Mouse (Mus musculus): ENCODE measurements around the gene Rnaseh2a. TPM values are rescaled to one million over a fixed set of nuclear protein-coding genes. Genes with fewer than 3 reads are reported as not detected.

Gene Rnaseh2a
- total and polyA plus RNA-seq, 3 experiments: 105 to 109 TPM; not detected in 1

- TF ChIP-seq TAL1 (IDR thresholded peaks at IDR 0.05; ENCODE audit: low read length) (no peak), TBP (IDR thresholded peaks at IDR 0.05; ENCODE audit: low read depth, low read length) (no peak), ZMIZ1 (IDR thresholded peaks at IDR 0.05; ENCODE audit: low read depth, low read length) (no peak), GABPA (IDR thresholded peaks at IDR 0.05; ENCODE audit: low read depth, low read length) (no peak), SIN3A (IDR thresholded peaks at IDR 0.05; ENCODE audit: low read length) (0 out of 2 replicates have a peak, but pooled peaks have one; percentile 20), NELFE (IDR thresholded peaks at IDR 0.05; ENCODE audit: low read depth, low read length) (no peak), MXI1 (IDR thresholded peaks at IDR 0.05; ENCODE audit: low read depth, low read length) (peak; percentile 26; the same call in 1 of the 2 replicates), ETS1 (IDR thresholded peaks at IDR 0.05; ENCODE audit: low read depth, low read length) (no peak; the same call in 1 of the 2 replicates), MAZ (IDR thresholded peaks at IDR 0.05; ENCODE audit: low read depth, low read length) (no peak), HCFC1 (IDR thresholded peaks at IDR 0.05; ENCODE audit: low read depth, low read length) (no peak), USF1 (IDR thresholded peaks at IDR 0.05; ENCODE audit: low read depth, low read length) (no peak), ZC3H11A (IDR thresholded peaks at IDR 0.05; ENCODE audit: low read depth, low read length) (no peak)
- H3K4me1 ChIP-seq (ENCODE audit: control insufficient read depth in 1 of 2, insufficient read depth in 2 of 2, low read length in 2 of 2): peaks cover 7 to 36% of the 10 kb centered on the region in 2 experiments
- peak overlapping the region; percentile 91 for H3K9ac ChIP-seq (ENCODE audit: control insufficient read depth, low read depth, low read length, poor library complexity, severe bottlenecking)
- DNase-seq (ENCODE audit: low read depth, low spot score): peak; percentile 74
- H3K4me3 ChIP-seq (ENCODE audit: control insufficient read depth in 1 of 2, insufficient read depth in 1 of 2, low read depth in 2 of 2, low read length in 2 of 2): peak overlapping the region; percentile 65 to 73
- no peaks in the 10 kb centered on the region for H3K9me3 ChIP-seq (replicated peaks; ENCODE audit: insufficient read depth, low read length)
- no peaks in the 10 kb centered on the region for H3K27me3 ChIP-seq (ENCODE audit: control insufficient read depth in 1 of 2, insufficient read depth in 2 of 2, low read length in 2 of 2)
- H3K27ac ChIP-seq (ENCODE audit: control insufficient read depth, low read depth, low read length): peak overlapping the region; percentile 84
- H3K79me2 ChIP-seq (ENCODE audit: control insufficient read depth, insufficient read depth, low read length, poor library complexity): peaks cover 22% of the 10 kb centered on the region
- peaks cover 4 to 35% of the 10 kb centered on the region in 2 experiments; a peak in 3 of 4 replicates for H3K36me3 ChIP-seq (ENCODE audit: control insufficient read depth in 1 of 2, insufficient read depth in 2 of 2, low read length in 2 of 2)
These were observed 917 bp downstream of the Rnaseh2a start for GRCm38 (mm10) chr8:84968650-84969049.

- DNase-seq (ENCODE audit: low read depth, low spot score): peak; percentile 70
- no peaks in the 10 kb centered on the region for H3K9me3 ChIP-seq (replicated peaks; ENCODE audit: insufficient read depth, low read length)
- peaks cover 4 to 33% of the 10 kb centered on the region in 2 experiments; a peak in 3 of 4 replicates for H3K36me3 ChIP-seq (ENCODE audit: control insufficient read depth in 1 of 2, insufficient read depth in 2 of 2, low read length in 2 of 2)
- H3K79me2 ChIP-seq (ENCODE audit: control insufficient read depth, insufficient read depth, low read length, poor library complexity): peaks cover 22% of the 10 kb centered on the region
- no peak overlapping the region; a peak in 1 of 4 replicates for H3K4me3 ChIP-seq (ENCODE audit: control insufficient read depth in 1 of 2, insufficient read depth in 1 of 2, low read depth in 2 of 2, low read length in 2 of 2)
- H3K27me3 ChIP-seq (ENCODE audit: control insufficient read depth in 1 of 2, insufficient read depth in 2 of 2, low read length in 2 of 2): no peaks in the 10 kb centered on the region
- H3K9ac ChIP-seq (ENCODE audit: control insufficient read depth, low read depth, low read length, poor library complexity, severe bottlenecking): peak overlapping the region; percentile 91; the same call in 1 of the 2 replicates
- H3K4me1 ChIP-seq (ENCODE audit: control insufficient read depth in 1 of 2, insufficient read depth in 2 of 2, low read length in 2 of 2): peaks cover 7 to 36% of the 10 kb centered on the region in 2 experiments
- peak overlapping the region; percentile 84 for H3K27ac ChIP-seq (ENCODE audit: control insufficient read depth, low read depth, low read length)
- TF ChIP-seq EP300 (IDR thresholded peaks at IDR 0.05; ENCODE audit: low read depth in 1 of 2, low read length in 2 of 2): peak; percentile 24 to 41; a peak in 2 of 4 replicates
- peak; percentile 57; the same call in 1 of the 2 replicates for TF ChIP-seq TCF12 (IDR thresholded peaks at IDR 0.05; ENCODE audit: low read depth, low read length)
- no peak for TF ChIP-seq BHLHE40 (IDR thresholded peaks at IDR 0.05; ENCODE audit: borderline replicate concordance, low read depth, low read length)
- no peak for TF ChIP-seq USF2 (IDR thresholded peaks at IDR 0.05; ENCODE audit: borderline replicate concordance in 1 of 2, insufficient read depth in 1 of 2, low read depth in 1 of 2, low read length in 2 of 2)
- TF ChIP-seq TAL1 (IDR thresholded peaks at IDR 0.05; ENCODE audit: low read length): peak; percentile 62
- TF ChIP-seq ZNF384 (IDR thresholded peaks at IDR 0.05; ENCODE audit: low read depth, low read length): no peak
- no peak for TF ChIP-seq ZC3H11A (IDR thresholded peaks at IDR 0.05; ENCODE audit: low read depth, low read length)
- TF ChIP-seq POLR2AphosphoS5 (IDR thresholded peaks at IDR 0.05; ENCODE audit: borderline replicate concordance, low read depth, low read length): no peak
- no peak for TF ChIP-seq NELFE (IDR thresholded peaks at IDR 0.05; ENCODE audit: low read depth, low read length)
- no peak for TF ChIP-seq SIN3A (IDR thresholded peaks at IDR 0.05; ENCODE audit: low read length)
- TF ChIP-seq MAZ (IDR thresholded peaks at IDR 0.05; ENCODE audit: low read depth, low read length): no peak
- no peak for TF ChIP-seq POLR2A (IDR thresholded peaks at IDR 0.05; ENCODE audit: control insufficient read depth in 1 of 2, insufficient read depth in 1 of 2, low read depth in 1 of 2, low read length in 2 of 2, poor library complexity in 1 of 2)
- TF ChIP-seq KAT2A (conservative IDR thresholded peaks at IDR 0.05; ENCODE audit: low read depth, low read length): no peak
- TF ChIP-seq RAD21 (IDR thresholded peaks at IDR 0.05; ENCODE audit: low read depth, low read length): no peak
- no peak for TF ChIP-seq GABPA (IDR thresholded peaks at IDR 0.05; ENCODE audit: low read depth, low read length)
- TF ChIP-seq MXI1 (IDR thresholded peaks at IDR 0.05; ENCODE audit: low read depth, low read length): no peak
- no peak for TF ChIP-seq ELF1 (IDR thresholded peaks at IDR 0.05; ENCODE audit: low read depth, low read length)
- no peak for TF ChIP-seq UBTF (IDR thresholded peaks at IDR 0.05; ENCODE audit: borderline replicate concordance, insufficient read depth, low read depth, low read length)
- TF ChIP-seq MEF2A (IDR thresholded peaks at IDR 0.05; ENCODE audit: extremely low read depth, insufficient replicate concordance, low read depth, low read length, poor library complexity, severe bottlenecking): no peak
- TF ChIP-seq RCOR1 (IDR thresholded peaks at IDR 0.05; ENCODE audit: low read depth, low read length): no peak
- no peak for TF ChIP-seq TBP (IDR thresholded peaks at IDR 0.05; ENCODE audit: low read depth, low read length)
- 0 out of 2 replicates have a peak, but pooled peaks have one; percentile 17 for TF ChIP-seq GATA1 (IDR thresholded peaks at IDR 0.05; ENCODE audit: low read depth, low read length)
- no peak for TF ChIP-seq MYC (IDR thresholded peaks at IDR 0.05; ENCODE audit: low read depth, low read length)
These were observed 1.8 kb downstream of the Rnaseh2a start for GRCm38 (mm10) chr8:84967532-84968304.

Measured in MEL (cell line).